Mouse (Mus musculus): ENCODE results near the gene Acsl1.

- TF ChIP-seq CTCF (IDR thresholded peaks at IDR 0.05; ENCODE audit: control insufficient read depth, insufficient read depth, low read length) (no peak), POLR2A (IDR thresholded peaks at IDR 0.05; ENCODE audit: borderline replicate concordance, control insufficient read depth, low read depth, low read length) (no peak)
These were observed 79.2 kb downstream of the Acsl1 start for GRCm38 (mm10) chr8:46550058-46550457.

Data from bone marrow, adult 2 months (tissue).